Mouse (Mus musculus): ENCODE results near the gene Slc22a23. TPM values are rescaled to one million over a fixed set of nuclear protein-coding genes. Genes with fewer than 3 reads are reported as not detected.

Gene Slc22a23
- polyA plus RNA-seq, 1 experiment from 2014 or later, result 3.6 TPM

DNA sequence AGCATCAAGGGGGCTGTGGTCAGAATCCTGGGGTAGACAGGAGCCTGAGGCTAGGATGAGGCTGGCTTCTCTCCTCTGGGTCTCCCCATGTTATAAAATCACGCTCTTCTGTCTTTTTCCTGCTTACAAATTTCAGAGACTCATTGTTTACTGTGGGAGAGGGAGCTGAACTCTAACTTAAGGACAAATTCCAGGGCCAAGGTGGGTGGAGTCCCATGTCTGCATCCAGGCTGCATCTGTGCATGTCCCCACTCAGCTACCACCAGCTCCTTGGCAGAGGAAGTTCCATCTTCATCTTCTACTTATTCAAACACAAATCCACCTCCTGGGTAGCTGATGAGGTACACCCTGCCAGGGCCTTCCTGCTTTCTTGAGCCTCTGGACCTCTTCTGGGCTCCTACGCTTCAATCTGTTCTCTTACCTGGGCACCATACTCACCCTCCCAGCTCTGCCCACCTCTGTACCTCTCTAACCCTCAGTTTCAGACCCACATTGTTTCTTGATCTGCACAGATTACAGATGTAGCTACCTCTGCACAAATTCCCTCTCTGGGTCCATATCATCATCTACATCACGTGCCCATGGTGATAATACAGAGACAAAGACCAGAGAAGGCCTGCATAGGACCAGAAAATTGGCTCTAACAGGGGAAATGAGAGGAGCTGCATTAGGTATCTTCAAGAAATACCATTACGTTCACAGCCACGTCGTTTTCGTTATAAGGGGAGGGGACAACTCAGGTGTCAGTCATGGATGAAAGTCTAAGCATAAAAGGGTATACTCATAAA, 13.4 kb downstream of the Slc22a23 start:
- no peaks in the 10 kb centered on the region for H3K36me3 ChIP-seq (ENCODE audit: control insufficient read depth, insufficient read depth, low read length)
- no peak overlapping the region for H3K4me2 ChIP-seq (ENCODE audit: low read depth, low read length)
- no peaks in the 10 kb centered on the region for H3K9me3 ChIP-seq (replicated peaks; ENCODE audit: control insufficient read depth, low read length)
- no peak for ATAC-seq (ENCODE audit: insufficient read depth, low FRiP score)
- H3K9ac ChIP-seq (ENCODE audit: low read length), result no peak overlapping the region
- no peaks in the 10 kb centered on the region for H3K27me3 ChIP-seq (ENCODE audit: control insufficient read depth, insufficient read depth, low read length)
- WGBS, result 88% methylated on average over 7 of the region's 7 CpGs
- H3K4me3 ChIP-seq (replicated peaks; ENCODE audit: low read length), result no peak overlapping the region
- H3K27ac ChIP-seq (ENCODE audit: low read length), result no peak overlapping the region
- peaks cover 11% of the 10 kb centered on the region for H3K4me1 ChIP-seq (ENCODE audit: control insufficient read depth, insufficient read depth, low read length)

DNA sequence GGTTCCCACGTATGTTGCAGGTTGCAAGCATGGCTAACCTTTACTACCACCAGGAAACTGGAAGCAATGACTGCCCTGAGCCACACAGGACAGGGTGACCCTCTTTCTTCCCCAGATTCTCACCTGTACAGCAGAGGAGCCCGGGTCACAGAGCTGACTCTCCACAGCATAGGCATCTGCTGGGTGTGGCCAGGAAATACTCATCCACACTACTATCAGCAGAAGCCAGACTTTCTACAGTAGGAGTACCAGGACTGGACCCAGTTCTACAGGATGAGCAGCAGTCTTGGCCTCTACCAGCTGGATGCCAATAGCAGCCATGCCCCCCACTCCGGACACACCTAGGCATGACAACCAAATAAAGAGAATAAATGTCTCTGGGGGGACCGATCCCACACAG, 15.4 kb downstream of the Slc22a23 start:
- peaks cover 11% of the 10 kb centered on the region for H3K4me1 ChIP-seq (ENCODE audit: control insufficient read depth, insufficient read depth, low read length)
- no peak overlapping the region for H3K9ac ChIP-seq (ENCODE audit: low read length)
- H3K9me3 ChIP-seq (replicated peaks; ENCODE audit: control insufficient read depth, low read length), result no peaks in the 10 kb centered on the region
- H3K27ac ChIP-seq (ENCODE audit: low read length), result no peak overlapping the region
- 86% methylated on average over 4 of the region's 4 CpGs for WGBS
- ATAC-seq (ENCODE audit: insufficient read depth, low FRiP score), result peak; percentile 48; the same call in 1 of the 2 replicates
- H3K27me3 ChIP-seq (ENCODE audit: control insufficient read depth, insufficient read depth, low read length), result no peaks in the 10 kb centered on the region
- no peaks in the 10 kb centered on the region for H3K36me3 ChIP-seq (ENCODE audit: control insufficient read depth, insufficient read depth, low read length)
- no peak overlapping the region for H3K4me2 ChIP-seq (ENCODE audit: low read depth, low read length)
- no peak overlapping the region for H3K4me3 ChIP-seq (replicated peaks; ENCODE audit: low read length)

DNA sequence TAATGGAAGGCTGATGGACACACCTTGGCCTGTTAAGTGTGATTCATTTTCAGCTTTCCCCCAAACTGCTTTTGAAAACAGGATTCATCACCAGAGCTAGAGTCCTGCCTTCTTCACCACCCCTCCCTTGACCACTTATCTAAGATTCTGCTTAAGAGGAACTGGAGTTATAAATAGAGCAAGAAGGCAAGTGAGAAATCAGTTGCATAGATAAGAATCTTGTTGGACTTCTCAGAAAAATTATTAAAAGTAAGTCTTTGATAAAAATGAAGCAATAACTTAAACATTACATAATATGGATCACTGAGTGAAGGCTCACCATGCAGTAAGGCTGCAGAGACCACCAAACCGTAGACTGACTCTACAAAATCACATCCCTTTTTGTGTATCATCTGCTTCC, 18.0 kb downstream of the Slc22a23 start:
- no peak for ATAC-seq (ENCODE audit: insufficient read depth, low FRiP score)
- Histone ChIP-seq H3K27ac (ENCODE audit: low read length) (no peak overlapping the region), H3K4me3 (replicated peaks; ENCODE audit: low read length) (no peak overlapping the region), H3K9ac (ENCODE audit: low read length) (no peak overlapping the region), H3K4me2 (ENCODE audit: low read depth, low read length) (no peak overlapping the region), H3K4me1 (ENCODE audit: control insufficient read depth, insufficient read depth, low read length) (peaks cover 8% of the 10 kb centered on the region), H3K9me3 (replicated peaks; ENCODE audit: control insufficient read depth, low read length) (no peaks in the 10 kb centered on the region), H3K27me3 (ENCODE audit: control insufficient read depth, insufficient read depth, low read length) (no peaks in the 10 kb centered on the region), H3K36me3 (ENCODE audit: control insufficient read depth, insufficient read depth, low read length) (no peaks in the 10 kb centered on the region)
- 92% methylated on average over 1 of the region's 1 CpGs for WGBS

DNA sequence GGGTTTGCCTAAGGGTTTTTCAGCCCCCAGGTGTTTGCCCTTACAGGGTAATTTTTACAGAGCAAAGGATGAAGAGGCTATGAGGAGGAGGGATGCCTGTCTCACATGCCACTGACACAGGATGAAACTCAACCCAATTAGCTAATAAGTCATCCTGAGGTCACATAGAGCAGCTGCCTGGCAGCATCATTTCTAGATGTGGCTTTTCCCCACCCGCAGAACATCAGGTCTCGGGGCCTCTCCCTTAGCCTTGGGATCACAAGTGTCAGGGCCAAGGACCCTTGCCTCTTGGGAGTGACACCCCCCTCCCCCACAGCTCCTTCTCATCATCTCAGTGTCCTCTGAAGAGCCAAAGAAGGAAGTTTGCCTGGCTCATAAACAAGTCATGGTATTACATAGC, 21.6 kb downstream of the Slc22a23 start:
- Histone ChIP-seq H3K9ac (ENCODE audit: low read length) (no peak overlapping the region), H3K27ac (ENCODE audit: low read length) (no peak overlapping the region), H3K4me1 (ENCODE audit: control insufficient read depth, insufficient read depth, low read length) (no peaks in the 10 kb centered on the region), H3K27me3 (ENCODE audit: control insufficient read depth, insufficient read depth, low read length) (no peaks in the 10 kb centered on the region), H3K36me3 (ENCODE audit: control insufficient read depth, insufficient read depth, low read length) (no peaks in the 10 kb centered on the region), H3K9me3 (replicated peaks; ENCODE audit: control insufficient read depth, low read length) (no peaks in the 10 kb centered on the region), H3K4me3 (replicated peaks; ENCODE audit: low read length) (no peak overlapping the region), H3K4me2 (ENCODE audit: low read depth, low read length) (no peak overlapping the region)
- 57% methylated on average over 2 of the region's 2 CpGs for WGBS
- no peak for ATAC-seq (ENCODE audit: insufficient read depth, low FRiP score)

DNA sequence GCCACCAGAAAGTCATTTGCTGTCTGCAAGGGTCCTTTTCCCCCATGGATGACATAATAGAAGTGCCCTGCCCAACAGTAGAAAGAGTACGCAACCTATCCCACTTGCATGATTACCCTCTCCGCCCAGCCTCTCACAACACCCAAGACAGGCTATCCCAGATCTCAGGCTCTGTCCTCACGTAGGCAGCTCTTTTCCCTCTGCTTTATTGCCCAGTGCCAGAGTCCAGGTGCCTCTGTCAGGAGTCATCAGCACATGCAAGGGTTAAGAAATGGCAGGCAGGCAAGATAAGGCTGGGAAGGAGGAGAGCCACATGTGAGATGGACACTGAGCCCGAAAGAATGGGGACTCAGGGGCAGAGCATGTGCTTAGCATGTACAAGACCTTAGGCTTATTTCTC, 24.5 kb downstream of the Slc22a23 start:
- 69% methylated on average over 4 of the region's 4 CpGs for WGBS
- Histone ChIP-seq H3K4me2 (ENCODE audit: low read depth, low read length) (no peak overlapping the region), H3K27ac (ENCODE audit: low read length) (no peak overlapping the region), H3K9ac (ENCODE audit: low read length) (no peak overlapping the region), H3K4me1 (ENCODE audit: control insufficient read depth, insufficient read depth, low read length) (no peaks in the 10 kb centered on the region), H3K4me3 (replicated peaks; ENCODE audit: low read length) (no peak overlapping the region), H3K27me3 (ENCODE audit: control insufficient read depth, insufficient read depth, low read length) (no peaks in the 10 kb centered on the region), H3K9me3 (replicated peaks; ENCODE audit: control insufficient read depth, low read length) (no peaks in the 10 kb centered on the region), H3K36me3 (ENCODE audit: control insufficient read depth, insufficient read depth, low read length) (no peaks in the 10 kb centered on the region)
- ATAC-seq (ENCODE audit: insufficient read depth, low FRiP score), result 0 out of 2 replicates have a peak, but pooled peaks have one; percentile 21

DNA sequence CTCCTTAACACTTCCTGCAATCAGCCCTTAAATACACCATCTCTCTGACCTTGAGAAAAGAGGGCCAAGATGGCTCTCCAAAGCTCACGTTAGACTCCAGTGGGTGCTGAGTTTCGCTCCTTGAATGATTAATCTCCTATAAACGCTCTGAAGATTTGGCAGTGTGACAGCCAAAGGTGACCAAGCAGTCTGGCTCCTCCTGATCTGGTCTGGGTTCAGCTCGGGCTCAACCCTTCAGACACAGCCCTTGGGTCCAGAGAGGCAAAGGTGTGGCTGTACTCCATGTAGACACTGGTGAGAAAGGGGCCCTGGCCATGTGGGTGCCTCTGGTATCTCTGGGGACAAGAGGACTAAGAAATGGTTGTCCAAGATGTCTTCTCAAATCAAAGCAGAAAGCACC, 27.9 kb downstream of the Slc22a23 start:
- H3K9ac ChIP-seq (ENCODE audit: low read length), result no peak overlapping the region
- no peak overlapping the region for H3K27ac ChIP-seq (ENCODE audit: low read length)
- H3K36me3 ChIP-seq (ENCODE audit: control insufficient read depth, insufficient read depth, low read length), result no peaks in the 10 kb centered on the region
- H3K9me3 ChIP-seq (replicated peaks; ENCODE audit: control insufficient read depth, low read length), result no peaks in the 10 kb centered on the region
- H3K27me3 ChIP-seq (ENCODE audit: control insufficient read depth, insufficient read depth, low read length), result no peaks in the 10 kb centered on the region
- whole genome bisulfite sequencing, result 81% methylated on average over 4 of the region's 4 CpGs
- H3K4me1 ChIP-seq (ENCODE audit: control insufficient read depth, insufficient read depth, low read length), result no peaks in the 10 kb centered on the region
- no peak for ATAC-seq (ENCODE audit: insufficient read depth, low FRiP score)
- H3K4me2 ChIP-seq (ENCODE audit: low read depth, low read length), result no peak overlapping the region
- H3K4me3 ChIP-seq (replicated peaks; ENCODE audit: low read length), result no peak overlapping the region

DNA sequence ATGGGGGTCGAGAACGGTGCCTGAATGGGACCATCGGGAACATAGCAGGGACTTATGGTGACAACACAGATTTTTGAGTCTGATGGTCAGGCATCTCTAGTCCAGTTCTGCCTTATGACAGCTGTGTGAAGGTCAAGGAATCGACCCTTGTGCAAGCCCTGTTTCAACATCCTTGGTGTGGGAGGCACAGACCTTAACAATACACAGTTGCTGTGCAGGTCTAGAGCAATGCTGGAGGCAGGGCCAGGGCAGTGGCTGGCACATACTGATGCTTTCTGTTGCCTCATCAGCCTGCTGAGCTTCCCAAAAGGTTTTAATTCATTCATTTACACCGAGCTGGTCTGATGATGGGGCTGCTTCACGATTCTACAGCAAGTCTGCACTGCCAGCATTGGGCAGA, 28.5 kb downstream of the Slc22a23 start:
- Histone ChIP-seq H3K27me3 (ENCODE audit: control insufficient read depth, insufficient read depth, low read length) (no peaks in the 10 kb centered on the region), H3K4me3 (replicated peaks; ENCODE audit: low read length) (no peak overlapping the region), H3K4me1 (ENCODE audit: control insufficient read depth, insufficient read depth, low read length) (no peaks in the 10 kb centered on the region), H3K9ac (ENCODE audit: low read length) (no peak overlapping the region), H3K4me2 (ENCODE audit: low read depth, low read length) (no peak overlapping the region), H3K27ac (ENCODE audit: low read length) (no peak overlapping the region), H3K9me3 (replicated peaks; ENCODE audit: control insufficient read depth, low read length) (no peaks in the 10 kb centered on the region), H3K36me3 (ENCODE audit: control insufficient read depth, insufficient read depth, low read length) (no peaks in the 10 kb centered on the region)
- WGBS, result 87% methylated on average over 6 of the region's 6 CpGs
- ATAC-seq (ENCODE audit: insufficient read depth, low FRiP score), result no peak

DNA sequence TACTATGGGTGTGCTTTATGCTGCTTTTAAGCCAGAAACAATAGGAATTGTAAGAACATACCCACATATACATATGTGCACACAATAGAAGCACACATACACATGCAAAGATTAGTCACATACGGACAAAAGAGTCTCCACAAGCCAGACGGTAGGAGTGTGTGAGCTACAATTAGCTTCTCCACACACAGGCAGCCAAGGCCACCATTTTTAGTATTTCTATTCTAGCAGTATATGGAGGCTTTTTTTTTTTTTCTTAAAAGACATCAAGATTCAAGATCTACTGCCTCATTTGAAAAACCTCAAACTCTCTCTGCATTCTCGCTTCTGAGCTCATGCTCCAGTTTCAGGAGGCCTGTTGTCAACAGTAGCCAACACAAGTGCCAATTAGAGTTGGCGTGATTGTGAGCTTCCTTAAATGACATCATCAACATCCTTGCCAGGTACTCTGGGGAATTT, 31.9 kb downstream of the Slc22a23 start:
- Histone ChIP-seq H3K4me1 (ENCODE audit: control insufficient read depth, insufficient read depth, low read length) (0 out of 2 replicates have a peak, but pooled peaks cover 4% of the 10 kb centered on the region), H3K4me3 (replicated peaks; ENCODE audit: low read length) (no peak overlapping the region), H3K9me3 (replicated peaks; ENCODE audit: control insufficient read depth, low read length) (no peaks in the 10 kb centered on the region), H3K9ac (ENCODE audit: low read length) (no peak overlapping the region), H3K4me2 (ENCODE audit: low read depth, low read length) (no peak overlapping the region), H3K27ac (ENCODE audit: low read length) (no peak overlapping the region), H3K27me3 (ENCODE audit: control insufficient read depth, insufficient read depth, low read length) (no peaks in the 10 kb centered on the region), H3K36me3 (ENCODE audit: control insufficient read depth, insufficient read depth, low read length) (no peaks in the 10 kb centered on the region)
- ATAC-seq (ENCODE audit: insufficient read depth, low FRiP score), result no peak
- WGBS, result 80% methylated on average over 4 of the region's 4 CpGs

DNA sequence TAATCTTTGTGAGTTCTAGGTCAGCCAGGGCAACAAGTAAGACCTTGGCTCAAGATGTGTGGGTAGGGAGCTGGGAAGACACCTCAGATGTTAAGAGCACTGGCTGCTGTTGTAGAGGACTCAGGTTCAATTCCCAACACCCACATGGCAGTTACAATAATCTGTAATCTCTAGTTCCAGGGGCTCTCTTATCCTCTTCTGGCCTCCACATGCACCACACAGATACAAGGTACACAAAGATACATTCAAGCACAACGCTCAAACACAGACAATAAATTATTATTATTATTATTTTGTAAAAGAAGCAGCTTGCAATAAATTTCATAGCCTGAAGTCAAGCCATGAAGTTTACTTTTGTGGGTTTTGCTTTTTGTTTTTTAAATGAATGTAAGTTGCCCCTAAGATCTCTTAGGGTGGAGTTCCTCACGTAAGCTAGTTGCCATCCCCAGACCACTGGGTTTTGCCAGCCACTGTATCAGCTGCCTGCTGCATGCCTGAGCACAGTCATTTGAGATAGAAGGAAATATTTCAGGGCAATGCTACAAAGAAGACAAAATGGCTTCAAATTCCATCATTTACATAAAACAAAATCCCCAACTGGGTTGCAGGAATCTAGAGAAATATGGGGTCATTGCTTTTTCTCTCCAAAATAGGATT, 32.5 kb downstream of the Slc22a23 start:
- 0 out of 2 replicates have a peak, but pooled peaks cover 4% of the 10 kb centered on the region for H3K4me1 ChIP-seq (ENCODE audit: control insufficient read depth, insufficient read depth, low read length)
- H3K27ac ChIP-seq (ENCODE audit: low read length), result no peak overlapping the region
- peak; percentile 37; the same call in 1 of the 2 replicates for ATAC-seq (ENCODE audit: insufficient read depth, low FRiP score)
- no peak overlapping the region for H3K4me2 ChIP-seq (ENCODE audit: low read depth, low read length)
- no peaks in the 10 kb centered on the region for H3K36me3 ChIP-seq (ENCODE audit: control insufficient read depth, insufficient read depth, low read length)
- H3K9me3 ChIP-seq (replicated peaks; ENCODE audit: control insufficient read depth, low read length), result no peaks in the 10 kb centered on the region
- no peaks in the 10 kb centered on the region for H3K27me3 ChIP-seq (ENCODE audit: control insufficient read depth, insufficient read depth, low read length)
- 87% methylated on average over 2 of the region's 2 CpGs for WGBS
- no peak overlapping the region for H3K9ac ChIP-seq (ENCODE audit: low read length)
- no peak overlapping the region for H3K4me3 ChIP-seq (replicated peaks; ENCODE audit: low read length)

Data from stomach, embryonic 16.5 days (tissue).